7 mouse cellular contexts compared by ENCODE assay signal in genomic region chr4:132510352-132510798, GRCm38 (mm10). TPM values are rescaled to one million over a fixed set of nuclear protein-coding genes. Genes with fewer than 3 reads are reported as not detected.
DNase-seq lines count a peak whose midpoint lies in the region; ATAC-seq lines count a peak whose summit lies in the region.

Gene Sesn2, minus strand, starts transcription at chr4:132510501.

- H3K4me1 ChIP-seq in embryonic facial prominence, embryonic 11.5 days (ENCODE audit: control insufficient read depth, insufficient read depth, low read length), result no peaks in the 10 kb centered on the region; the same call in 1 of the 2 replicates
- H3K4me1 ChIP-seq in limb, embryonic 10.5 days, result peaks cover 41% of the 10 kb centered on the region
- H3K4me1 ChIP-seq in midbrain, embryonic 13.5 days (replicated peaks), result peaks cover 18% of the 10 kb centered on the region

- H3K4me3 ChIP-seq in embryonic facial prominence, embryonic 11.5 days (ENCODE audit: low read depth, low read length), result peak within 1 kb of the TSS; percentile 77
- H3K4me3 ChIP-seq in limb, embryonic 10.5 days, result peak within 1 kb of the TSS; percentile 79
- peak within 1 kb of the TSS; percentile 78 for H3K4me3 ChIP-seq in midbrain, embryonic 13.5 days (replicated peaks)

- peak within 1 kb of the TSS; percentile 91 for H3K4me2 ChIP-seq in embryonic facial prominence, embryonic 11.5 days (ENCODE audit: low read depth, low read length)
- H3K4me2 ChIP-seq in midbrain, embryonic 13.5 days (replicated peaks), result peak within 1 kb of the TSS; percentile 95

- peak; percentile 82 for ATAC-seq in embryonic facial prominence, embryonic 11.5 days (replicated peaks; ENCODE audit: insufficient number of reproducible peaks, low FRiP score, low TSS enrichment, low read depth)
- peak; percentile 80 for ATAC-seq in granulocyte monocyte progenitor cell, adult 5-6 weeks (replicated peaks; ENCODE audit: poor library complexity, severe bottlenecking)
- ATAC-seq in midbrain, embryonic 13.5 days, result peak; percentile 94

- peak within 1 kb of the TSS; percentile 53; the same call in 1 of the 2 replicates for H3K27ac ChIP-seq in embryonic facial prominence, embryonic 11.5 days (replicated peaks; ENCODE audit: low read depth, low read length)
- H3K27ac ChIP-seq in limb, embryonic 10.5 days, result peak within 1 kb of the TSS; percentile 83
- peak within 1 kb of the TSS; percentile 84 for H3K27ac ChIP-seq in midbrain, embryonic 13.5 days

- H3K36me3 ChIP-seq in embryonic facial prominence, embryonic 11.5 days (replicated peaks; ENCODE audit: control insufficient read depth, insufficient read depth, low read depth, low read length), result no peaks in the 10 kb centered on the region
- H3K36me3 ChIP-seq in limb, embryonic 10.5 days, result no peaks in the 10 kb centered on the region
- no peaks in the 10 kb centered on the region for H3K36me3 ChIP-seq in midbrain, embryonic 13.5 days

- DNase-seq in adrenal gland, postnatal 14 days, result peak; percentile 99
- peak; percentile 99 for DNase-seq in embryonic facial prominence, embryonic 11.5 days (ENCODE audit: low spot score)
- peak; percentile 98 for DNase-seq in kidney, adult 11 months
- peak; percentile 93 for DNase-seq in limb, embryonic 10.5 days (ENCODE audit: low spot score)
- DNase-seq in spleen, adult 12 weeks (ENCODE audit: low spot score), result peak; percentile 96

- peak within 1 kb of the TSS; percentile 70 for H3K9ac ChIP-seq in embryonic facial prominence, embryonic 11.5 days (replicated peaks; ENCODE audit: low read length)
- H3K9ac ChIP-seq in midbrain, embryonic 13.5 days (replicated peaks), result peak within 1 kb of the TSS; percentile 79

- no peaks in the 10 kb centered on the region for H3K9me3 ChIP-seq in embryonic facial prominence, embryonic 11.5 days (replicated peaks; ENCODE audit: control insufficient read depth, low read length)
- H3K9me3 ChIP-seq in limb, embryonic 10.5 days (replicated peaks), result no peaks in the 10 kb centered on the region
- no peaks in the 10 kb centered on the region for H3K9me3 ChIP-seq in midbrain, embryonic 13.5 days

- under 1% methylated on average over 29 of the region's 32 CpGs for WGBS in embryonic facial prominence, embryonic 11.5 days
- under 1% methylated on average over 32 of the region's 32 CpGs for WGBS in limb, embryonic 10.5 days
- under 1% methylated on average over 32 of the region's 32 CpGs for WGBS in midbrain, embryonic 13.5 days

- no peaks in the 10 kb centered on the region for H3K27me3 ChIP-seq in embryonic facial prominence, embryonic 11.5 days (ENCODE audit: control insufficient read depth, insufficient read depth, low read length)
- no peaks in the 10 kb centered on the region for H3K27me3 ChIP-seq in limb, embryonic 10.5 days (ENCODE audit: low read depth, poor library complexity, severe bottlenecking)
- H3K27me3 ChIP-seq in midbrain, embryonic 13.5 days, result peaks cover 23% of the 10 kb centered on the region

RNA-seq across cellular contexts. Expression of gene Sesn2, which starts in this region (rescaled TPM):
- 17.8 and 19.8 TPM in 2 replicates for total RNA-seq in adrenal gland, postnatal 14 days (2021)
- 5.8 and 6.0 TPM in 2 replicates for polyA plus RNA-seq in embryonic facial prominence, embryonic 11.5 days (2014; fragmentation: Nextera tagmentation; extraction: Ambion mirVana)
- 3.4 and 3.9 TPM in 2 replicates for total RNA-seq in granulocyte monocyte progenitor cell, adult 5-6 weeks (2014; fragmentation: Nextera tagmentation)
- 2.1 and 2.9 TPM in 2 replicates for total RNA-seq in granulocyte monocyte progenitor cell, adult 5-6 weeks (2017)
- 10.9 and 11.7 TPM in 2 replicates for polyA plus RNA-seq in limb, embryonic 10.5 days (2016; fragmentation: Nextera tagmentation; extraction: Ambion mirVana)
- 7.6 and 9.2 TPM in 2 replicates for polyA plus RNA-seq in midbrain, embryonic 13.5 days (2015; fragmentation: Nextera tagmentation; extraction: Ambion mirVana)

Comparison
In these comparisons a context has a peak if more than half of its experiments do, and no peak if none do; other contexts are left out.
1. Peak in every context shown above with its lines: DNase-seq, ATAC-seq, H3K4me3 ChIP-seq and H3K27ac ChIP-seq.